Mouse (Mus musculus): ENCODE measurements around the gene Sapcd1. TPM values are rescaled to one million over a fixed set of nuclear protein-coding genes. Genes with fewer than 3 reads are reported as not detected.

Gene Sapcd1
- total and polyA plus RNA-seq, 3 experiments: 94.1 to 142 (median 105) TPM

- Histone ChIP-seq H3K79me2 (replicated peaks; ENCODE audit: control insufficient read depth, extremely low read depth, insufficient read depth, poor library complexity, severe bottlenecking) (no peaks in the 10 kb centered on the region; the same call in 1 of the 2 replicates), H3K9ac (ENCODE audit: insufficient read depth, low read depth) (no peak overlapping the region), H3K9me3 (replicated peaks; ENCODE audit: low read length) (no peaks in the 10 kb centered on the region), H3K27me3 (replicated peaks) (no peaks in the 10 kb centered on the region), H3K4me1 (ENCODE audit: control insufficient read depth in 1 of 2, insufficient read depth in 2 of 2) (peaks cover 11 to 51% of the 10 kb centered on the region in 2 experiments), H3K4me2 (ENCODE audit: insufficient read depth, low read depth, poor library complexity, severe bottlenecking) (no peak overlapping the region), H3K27ac (ENCODE audit: insufficient read depth, low read depth) (no peak overlapping the region), H3K4me3 (replicated peaks in 1 of 3; ENCODE audit: low read depth in 2 of 3, low read length in 2 of 3, poor library complexity in 1 of 3) (no peak overlapping the region), H3K36me3 (replicated peaks in 1 of 2; ENCODE audit: control insufficient read depth in 1 of 2, insufficient read depth in 1 of 2, low read length in 1 of 2) (peaks cover 0 to 28% of the 10 kb centered on the region in 2 experiments)
- no peak for TF ChIP-seq MXI1 (IDR thresholded peaks at IDR 0.05; ENCODE audit: low read depth, low read length)
- TF ChIP-seq CHD2 (IDR thresholded peaks at IDR 0.05; ENCODE audit: low read length): no peak
- no peak for TF ChIP-seq SMC3 (IDR thresholded peaks at IDR 0.05; ENCODE audit: low read depth, low read length)
- no peak for DNase-seq (ENCODE audit: extremely low read depth)
- dilution Hi-C loops (cut with MboI; ENCODE audit: extremely low pct_ligation_motif_present, extremely low pct_unique_long_range_greater_than_20kb, low sequenced_read_pairs): no loop called here
- in situ Hi-C loops (cut with MboI; ENCODE audit: low pct_ligation_motif_present, low pct_unique_long_range_greater_than_20kb, low sequenced_read_pairs): no loop called here
Measured at GRCm38 (mm10) chr17:35031272-35031671, 3.5 kb upstream of the Sapcd1 start.

DNA sequence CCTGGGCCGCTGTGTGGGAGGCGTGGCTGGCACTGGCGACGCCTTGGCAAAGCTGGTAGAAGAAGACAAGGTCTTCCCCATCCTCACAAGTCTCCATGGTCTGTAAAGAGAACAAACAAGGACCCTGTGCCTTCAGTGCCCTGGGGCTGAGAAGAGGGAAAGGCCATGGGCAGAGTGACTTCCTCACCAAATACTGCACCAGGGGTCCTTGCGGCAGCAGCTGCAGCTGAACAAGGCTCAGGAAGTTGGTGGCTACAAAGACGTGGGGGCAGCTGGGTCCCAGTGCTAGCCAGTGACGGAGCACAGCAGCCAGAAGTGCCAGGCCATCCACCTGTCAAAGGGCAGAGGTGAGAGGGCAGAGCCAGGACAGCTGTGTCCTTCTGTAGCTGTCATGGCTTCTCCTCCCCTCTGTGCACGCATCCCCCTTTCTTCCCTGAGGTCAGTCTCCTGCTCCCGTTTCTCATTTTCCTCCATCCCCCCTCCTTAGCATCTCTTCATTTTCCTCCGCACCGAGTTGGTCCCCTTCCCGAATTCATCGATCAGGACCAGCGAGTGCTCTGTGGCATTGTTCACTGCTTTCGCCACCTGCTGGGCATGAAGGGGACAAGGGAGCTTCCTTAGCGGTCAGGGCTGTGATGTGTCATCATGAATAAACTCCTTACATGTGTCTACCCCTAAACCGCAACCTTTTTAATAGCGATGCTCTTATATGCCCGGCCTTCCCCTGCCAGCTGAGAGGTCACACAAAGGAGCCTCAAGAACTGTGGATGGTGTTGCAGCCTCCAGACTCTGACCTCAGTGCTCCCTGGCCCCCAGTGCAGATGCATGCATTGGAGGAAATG lies 2.1 kb upstream of the Sapcd1 start:
- Histone ChIP-seq H3K79me2 (replicated peaks; ENCODE audit: control insufficient read depth, extremely low read depth, insufficient read depth, poor library complexity, severe bottlenecking) (no peaks in the 10 kb centered on the region; the same call in none of the 2 replicates), H3K4me2 (ENCODE audit: insufficient read depth, low read depth, poor library complexity, severe bottlenecking) (no peak overlapping the region), H3K9ac (ENCODE audit: insufficient read depth, low read depth) (no peak overlapping the region), H3K4me1 (ENCODE audit: control insufficient read depth in 1 of 2, insufficient read depth in 2 of 2) (peaks cover 16 to 63% of the 10 kb centered on the region in 2 experiments), H3K27me3 (replicated peaks) (no peaks in the 10 kb centered on the region), H3K27ac (ENCODE audit: insufficient read depth, low read depth) (no peak overlapping the region), H3K4me3 (replicated peaks in 1 of 3; ENCODE audit: low read depth in 2 of 3, low read length in 2 of 3, poor library complexity in 1 of 3) (no peak overlapping the region), H3K36me3 (replicated peaks in 1 of 2; ENCODE audit: control insufficient read depth in 1 of 2, insufficient read depth in 1 of 2, low read length in 1 of 2) (peaks cover 4 to 39% of the 10 kb centered on the region in 2 experiments), H3K9me3 (replicated peaks; ENCODE audit: low read length) (no peaks in the 10 kb centered on the region)
- dilution Hi-C loops (cut with MboI; ENCODE audit: extremely low pct_ligation_motif_present, extremely low pct_unique_long_range_greater_than_20kb, low sequenced_read_pairs): no loop called here
- peak in 1 of 2 experiments; percentile 52; a peak in 2 of 4 replicates for TF ChIP-seq CTCF (conservative IDR thresholded peaks at IDR 0.05 in 1 of 2, IDR thresholded peaks at IDR 0.05 in 1 of 2; ENCODE audit: low read depth in 2 of 2, low read length in 2 of 2)
- peak; percentile 32; the same call in 1 of the 2 replicates for TF ChIP-seq SMC3 (IDR thresholded peaks at IDR 0.05; ENCODE audit: low read depth, low read length)
- TF ChIP-seq NRF1 (IDR thresholded peaks at IDR 0.05; ENCODE audit: low read depth, low read length): no peak
- in situ Hi-C loops (cut with MboI; ENCODE audit: low pct_ligation_motif_present, low pct_unique_long_range_greater_than_20kb, low sequenced_read_pairs): loop anchor here (10.0 kb wide), 1 partner anchor 85 kb away; the partner anchor contains the start of gene Ly6g5b
- DNase-seq (ENCODE audit: extremely low read depth): no peak

GRCm38 (mm10) chr17:35028315-35028714 lies 499 bp upstream of the Sapcd1 start:
- no peak for TF ChIP-seq JUND (conservative IDR thresholded peaks at IDR 0.05; ENCODE audit: low read depth, low read length)
- no peak for TF ChIP-seq RAD21 (IDR thresholded peaks at IDR 0.05; ENCODE audit: low read depth, low read length)
- no peak for TF ChIP-seq NRF1 (IDR thresholded peaks at IDR 0.05; ENCODE audit: low read depth, low read length)
- TF ChIP-seq USF1 (IDR thresholded peaks at IDR 0.05; ENCODE audit: low read depth, low read length): no peak
- TF ChIP-seq ETS1 (conservative IDR thresholded peaks at IDR 0.05; ENCODE audit: low read depth, low read length): no peak
- TF ChIP-seq HCFC1 (IDR thresholded peaks at IDR 0.05; ENCODE audit: low read depth, low read length): no peak
- no peak for TF ChIP-seq ZKSCAN1 (IDR thresholded peaks at IDR 0.05; ENCODE audit: borderline replicate concordance, low read depth, low read length)
- TF ChIP-seq ZC3H11A (IDR thresholded peaks at IDR 0.05; ENCODE audit: low read depth, low read length): no peak
- TF ChIP-seq CHD1 (IDR thresholded peaks at IDR 0.05; ENCODE audit: low read depth, low read length): no peak
- TF ChIP-seq CTCF (conservative IDR thresholded peaks at IDR 0.05 in 1 of 2, IDR thresholded peaks at IDR 0.05 in 1 of 2; ENCODE audit: low read depth in 2 of 2, low read length in 2 of 2): no peak
- H3K36me3 ChIP-seq (replicated peaks in 1 of 2; ENCODE audit: control insufficient read depth in 1 of 2, insufficient read depth in 1 of 2, low read length in 1 of 2): peaks cover 4 to 54% of the 10 kb centered on the region in 2 experiments
- H3K4me2 ChIP-seq (ENCODE audit: insufficient read depth, low read depth, poor library complexity, severe bottlenecking): 0 out of 2 replicates have a peak overlapping the region, but pooled peaks have one; percentile 14
- H3K9ac ChIP-seq (ENCODE audit: insufficient read depth, low read depth): peak overlapping the region; percentile 70; the same call in 1 of the 2 replicates
- H3K4me1 ChIP-seq (ENCODE audit: control insufficient read depth in 1 of 2, insufficient read depth in 2 of 2): peaks cover 20 to 78% of the 10 kb centered on the region in 2 experiments
- H3K27me3 ChIP-seq (replicated peaks): no peaks in the 10 kb centered on the region
- dilution Hi-C loops (cut with MboI; ENCODE audit: extremely low pct_ligation_motif_present, extremely low pct_unique_long_range_greater_than_20kb, low sequenced_read_pairs): no loop called here
- in situ Hi-C loops (cut with MboI; ENCODE audit: low pct_ligation_motif_present, low pct_unique_long_range_greater_than_20kb, low sequenced_read_pairs): loop anchor here (10.0 kb wide), 1 partner anchor 86 kb away; the partner anchor contains the start of gene Ly6g5b
- no peak overlapping the region for H3K4me3 ChIP-seq (replicated peaks in 1 of 3; ENCODE audit: low read depth in 2 of 3, low read length in 2 of 3, poor library complexity in 1 of 3)
- H3K9me3 ChIP-seq (replicated peaks; ENCODE audit: low read length): no peaks in the 10 kb centered on the region
- H3K79me2 ChIP-seq (replicated peaks; ENCODE audit: control insufficient read depth, extremely low read depth, insufficient read depth, poor library complexity, severe bottlenecking): no peaks in the 10 kb centered on the region; the same call in none of the 2 replicates
- DNase-seq (ENCODE audit: extremely low read depth): no peak
- peak overlapping the region; percentile 26; the same call in 1 of the 2 replicates for H3K27ac ChIP-seq (ENCODE audit: insufficient read depth, low read depth)
